Mouse (Mus musculus) liver, embryonic 12.5 days (tissue): ENCODE measurements around the gene Dpp10. TPM values are rescaled to one million over a fixed set of nuclear protein-coding genes. Genes with fewer than 3 reads are reported as not detected.

ENCODE experiments used
- ATAC-seq: fragments of 200-750 bp; cut with Nextera tagmentation; 2 replicates; pipeline ENCODE4 v1.8.0; 2017; ENCODE audit warnings: moderate number of reproducible peaks, mild to moderate bottlenecking, moderate library complexity
- H3K27ac ChIP-seq: fragments of 300-500 bp; sonication (generic); 2 replicates; pipeline ENCODE4 v1.5.1; 2016; ENCODE audit warnings: mild to moderate bottlenecking
- H3K27me3 ChIP-seq: fragments of 300-500 bp; sonication (generic); replicated peaks from 2 replicates; pipeline ENCODE4 v1.6.1; 2016; ENCODE audit warnings: mild to moderate bottlenecking, moderate library complexity
- H3K36me3 ChIP-seq: fragments of 300-500 bp; sonication (generic); 2 replicates; pipeline ENCODE4 v1.6.1; 2016; ENCODE audit warnings: mild to moderate bottlenecking, moderate library complexity
- H3K4me1 ChIP-seq: fragments of 300-500 bp; sonication (generic); 2 replicates; pipeline ENCODE4 v1.6.1; 2016
- H3K4me2 ChIP-seq: fragments of 300-500 bp; sonication (generic); 2 replicates; pipeline ENCODE4 v1.6.1; 2016; ENCODE audit warnings: mild to moderate bottlenecking, moderate library complexity
- H3K4me3 ChIP-seq: fragments of 300-500 bp; sonication (generic); 2 replicates; pipeline ENCODE4 v1.5.1; 2016; ENCODE audit warnings: mild to moderate bottlenecking, moderate library complexity
- H3K9ac ChIP-seq: fragments of 300-500 bp; sonication (generic); 2 replicates; pipeline ENCODE4 v1.6.1; 2016; ENCODE audit warnings: mild to moderate bottlenecking, moderate library complexity
- H3K9me3 ChIP-seq: fragments of 300-500 bp; sonication (generic); replicated peaks from 2 replicates; pipeline ENCODE4 v1.6.1; 2016; ENCODE audit warnings: mild to moderate bottlenecking, moderate library complexity
- WGBS: fragments of 180-500 bp; shearing (Covaris S2); methylation state at CpG from one replicate; pipeline ENCODE4 v1.1.7; 2016; ENCODE audit not compliant: insufficient replicate concordance; 5-methylcytosine and 5-hydroxymethylcytosine counted together
- polyA plus RNA-seq: library from polyadenylated mRNA; unstranded; fragments of >200 nt; fragmentation: Nextera tagmentation; extraction: Ambion mirVana; gene quantifications from 2 replicates; pipeline ENCODE4 v1.2.1, GENCODE M21; 2016

Gene Dpp10
- polyA plus RNA-seq = not detected in 2 replicates

GRCm38 (mm10) chr1:124044925-124045640 is at the start of gene Dpp10:
TSS of gene Dpp10 (minus strand) at chr1:124045559.
- Histone ChIP-seq H3K27me3 (peaks cover 35% of the 10 kb centered on the region), H3K36me3 (no peaks in the 10 kb centered on the region), H3K27ac (no peak within 1 kb of the TSS), H3K9me3 (no peaks in the 10 kb centered on the region), H3K4me1 (peaks cover 2% of the 10 kb centered on the region; the same call in 1 of the 2 replicates), H3K4me3 (peak within 1 kb of the TSS; percentile 32), H3K9ac (no peak within 1 kb of the TSS), H3K4me2 (peak within 1 kb of the TSS; percentile 57)
- 3% methylated on average over 25 of the region's 38 CpGs for WGBS
- no peak for ATAC-seq

GRCm38 (mm10) chr1:124048544-124048943 is 3.2 kb upstream of the Dpp10 start:
- Histone ChIP-seq H3K4me1 (peaks cover 2% of the 10 kb centered on the region; the same call in 1 of the 2 replicates), H3K9me3 (no peaks in the 10 kb centered on the region), H3K36me3 (no peaks in the 10 kb centered on the region), H3K4me3 (no peak overlapping the region), H3K9ac (no peak overlapping the region), H3K4me2 (no peak overlapping the region), H3K27ac (no peak overlapping the region), H3K27me3 (peaks cover 33% of the 10 kb centered on the region)
- WGBS = 79% methylated on average over 1 of the region's 1 CpGs
- no peak for ATAC-seq

DNA sequence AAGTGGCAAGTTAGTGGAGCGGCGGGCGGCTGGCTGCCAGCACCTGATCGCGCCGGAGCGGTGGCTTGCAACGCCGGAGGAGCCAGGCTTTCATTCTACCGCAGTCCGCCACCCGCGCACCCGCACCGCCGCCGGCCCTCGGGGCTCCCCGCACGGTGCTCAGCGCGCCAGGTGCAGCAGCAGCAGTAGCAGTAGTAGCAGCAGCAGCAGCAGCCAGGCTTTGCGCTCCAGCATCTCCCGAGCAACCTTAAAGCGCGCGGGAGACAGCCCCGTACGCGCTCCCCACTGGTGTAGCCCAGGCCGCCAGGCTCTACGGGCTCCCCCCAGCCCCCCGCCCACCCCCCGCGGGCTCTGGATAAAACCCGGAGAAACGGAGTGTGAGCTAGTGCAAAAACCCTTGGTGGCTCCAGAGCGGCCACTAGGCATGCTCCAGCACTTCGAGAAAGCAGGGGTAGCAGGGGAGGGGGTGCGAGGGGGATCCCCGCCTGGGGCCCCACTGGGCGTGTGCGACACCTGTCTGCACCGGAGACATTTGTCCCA is 472 bp upstream of the Dpp10 start:
- peak overlapping the region; percentile 57 for H3K4me2 ChIP-seq
- H3K4me3 ChIP-seq = peak overlapping the region; percentile 32
- WGBS = 3% methylated on average over 44 of the region's 44 CpGs

DNA sequence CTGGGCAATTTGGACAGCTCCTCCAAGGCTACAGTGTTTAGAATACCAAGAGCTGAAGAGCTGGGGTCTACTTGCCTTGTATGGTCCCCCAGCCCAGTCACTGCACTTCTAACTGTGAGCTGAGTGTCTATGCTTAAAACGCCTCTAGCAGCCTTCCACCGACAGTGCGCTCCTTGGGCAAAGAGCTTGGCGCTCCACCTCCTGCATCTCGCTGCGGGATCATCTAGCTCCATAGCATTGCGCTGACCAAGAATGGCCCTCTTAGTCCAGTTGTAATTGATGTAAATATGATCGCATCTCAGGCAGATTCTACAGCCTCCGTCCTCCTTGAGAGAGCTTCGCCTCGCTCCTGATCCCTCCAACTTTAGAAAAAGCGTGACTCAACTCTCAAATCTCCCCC is 1.2 kb downstream of the Dpp10 start:
- peaks cover 2% of the 10 kb centered on the region; the same call in 1 of the 2 replicates for H3K4me1 ChIP-seq
- H3K9ac ChIP-seq = no peak overlapping the region
- no peaks in the 10 kb centered on the region for H3K36me3 ChIP-seq
- H3K4me2 ChIP-seq = no peak overlapping the region
- H3K4me3 ChIP-seq = no peak overlapping the region
- ATAC-seq = no peak
- WGBS = 26% methylated on average over 12 of the region's 12 CpGs
- peaks cover 35% of the 10 kb centered on the region for H3K27me3 ChIP-seq
- H3K27ac ChIP-seq = no peak overlapping the region
- H3K9me3 ChIP-seq = no peaks in the 10 kb centered on the region

More for the DNA sequence above, 472 bp upstream of the Dpp10 start:
- no peak overlapping the region for H3K9ac ChIP-seq
- peaks cover 35% of the 10 kb centered on the region for H3K27me3 ChIP-seq
- ATAC-seq = no peak
- peaks cover 2% of the 10 kb centered on the region; the same call in 1 of the 2 replicates for H3K4me1 ChIP-seq
- H3K36me3 ChIP-seq = no peaks in the 10 kb centered on the region
- no peak overlapping the region for H3K27ac ChIP-seq
- H3K9me3 ChIP-seq = no peaks in the 10 kb centered on the region

DNA sequence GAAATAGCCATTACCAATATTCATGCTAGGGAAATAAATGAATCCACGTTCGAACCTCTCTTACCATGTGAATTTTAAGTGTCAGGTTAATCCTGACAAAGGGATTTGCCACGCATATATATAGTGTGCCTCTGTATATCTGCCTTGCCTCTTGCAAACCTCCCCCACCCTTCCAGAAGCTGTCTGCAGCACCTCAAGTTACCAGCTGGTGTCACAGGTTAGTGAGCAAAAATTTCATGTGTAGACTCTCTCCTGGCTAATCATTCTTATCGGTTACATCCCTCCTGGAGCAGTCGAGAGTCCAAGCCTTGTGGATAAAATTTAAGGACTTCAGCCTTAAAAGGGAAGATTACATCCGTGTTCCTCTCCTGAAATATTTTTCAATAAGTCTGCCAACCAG is 1.9 kb downstream of the Dpp10 start:
- peaks cover 35% of the 10 kb centered on the region for H3K27me3 ChIP-seq
- no peak for ATAC-seq
- no peaks in the 10 kb centered on the region for H3K36me3 ChIP-seq
- no peak overlapping the region for H3K4me2 ChIP-seq
- WGBS = 49% methylated on average over 6 of the region's 6 CpGs
- H3K4me1 ChIP-seq = peaks cover 2% of the 10 kb centered on the region; the same call in 1 of the 2 replicates
- H3K9ac ChIP-seq = no peak overlapping the region
- no peak overlapping the region for H3K4me3 ChIP-seq
- no peaks in the 10 kb centered on the region for H3K9me3 ChIP-seq
- no peak overlapping the region for H3K27ac ChIP-seq

GRCm38 (mm10) chr1:124041559-124041958 is 3.8 kb downstream of the Dpp10 start:
- Histone ChIP-seq H3K27me3 (peaks cover 31% of the 10 kb centered on the region), H3K4me1 (peaks cover 2% of the 10 kb centered on the region; the same call in 1 of the 2 replicates), H3K4me3 (no peak overlapping the region), H3K27ac (no peak overlapping the region), H3K9ac (no peak overlapping the region), H3K36me3 (no peaks in the 10 kb centered on the region), H3K4me2 (no peak overlapping the region), H3K9me3 (no peaks in the 10 kb centered on the region)
- ATAC-seq = no peak
- WGBS = 3% methylated on average over 3 of the region's 3 CpGs

DNA sequence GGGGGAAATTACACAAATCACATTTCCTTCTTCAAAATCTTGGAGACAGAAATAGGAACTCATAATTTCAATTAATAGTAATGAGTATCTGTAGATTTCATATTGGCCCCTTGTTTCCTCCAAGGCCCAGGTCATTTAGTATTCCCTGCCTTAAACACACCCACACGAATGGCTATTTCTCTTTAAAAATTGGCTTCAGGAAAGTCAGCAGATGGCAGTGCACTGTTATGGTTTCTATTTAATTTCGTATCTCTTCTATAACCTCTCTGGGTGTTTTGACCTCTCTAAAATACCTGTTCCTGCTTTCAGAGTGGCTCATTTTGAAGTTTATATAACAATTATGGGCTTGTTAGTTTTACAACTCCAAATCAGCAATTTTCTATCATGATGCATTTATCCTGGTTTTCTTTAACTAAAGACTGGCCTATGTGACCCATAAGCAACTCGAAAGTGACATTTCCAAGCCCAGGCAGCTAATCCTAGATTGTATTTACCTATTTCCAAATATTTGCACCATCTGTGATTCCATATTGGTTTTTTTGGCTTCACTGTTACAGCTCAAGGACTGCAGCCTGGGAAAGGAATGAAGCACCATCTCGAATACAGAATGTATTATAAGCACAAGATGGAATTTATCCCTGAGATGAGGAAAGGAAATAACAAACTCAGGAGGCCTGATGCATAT is 9.9 kb downstream of the Dpp10 start:
- no peaks in the 10 kb centered on the region for H3K36me3 ChIP-seq

GRCm38 (mm10) chr1:124032677-124033076 is 12.7 kb downstream of the Dpp10 start:
- Histone ChIP-seq H3K9me3 (no peaks in the 10 kb centered on the region), H3K36me3 (no peaks in the 10 kb centered on the region), H3K4me3 (no peak overlapping the region), H3K27ac (no peak overlapping the region), H3K4me2 (no peak overlapping the region), H3K4me1 (no peaks in the 10 kb centered on the region), H3K27me3 (no peaks in the 10 kb centered on the region), H3K9ac (no peak overlapping the region)
- WGBS = 69% methylated on average over 6 of the region's 6 CpGs
- ATAC-seq = no peak

More for the DNA sequence above, 9.9 kb downstream of the Dpp10 start:
- Histone ChIP-seq H3K4me2 (no peak overlapping the region), H3K27ac (no peak overlapping the region), H3K27me3 (no peaks in the 10 kb centered on the region), H3K4me3 (no peak overlapping the region), H3K9me3 (no peaks in the 10 kb centered on the region), H3K9ac (no peak overlapping the region), H3K4me1 (no peaks in the 10 kb centered on the region)
- ATAC-seq = no peak
- 46% methylated on average over 4 of the region's 4 CpGs for WGBS

DNA sequence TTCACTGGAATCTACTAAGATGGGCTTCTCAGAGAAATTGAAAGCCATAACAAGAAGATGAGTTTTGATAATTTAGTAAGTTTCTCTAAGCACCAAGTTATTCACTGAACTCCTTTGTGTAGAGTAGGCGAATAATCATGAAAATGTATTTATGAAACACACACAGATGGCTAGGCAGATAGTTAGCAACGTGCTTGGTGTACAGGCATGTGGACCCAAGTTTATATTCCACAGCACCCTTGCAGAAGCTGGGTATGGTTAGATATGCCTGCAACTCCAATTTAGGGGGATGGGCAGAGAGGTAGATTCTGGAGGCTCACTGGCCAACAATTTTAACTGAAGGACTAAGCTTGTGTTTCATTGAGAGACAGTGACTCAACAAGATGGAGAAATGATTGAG is 13.4 kb downstream of the Dpp10 start:
- ATAC-seq = no peak
- 60% methylated on average over 2 of the region's 2 CpGs for WGBS
- H3K27me3 ChIP-seq = no peaks in the 10 kb centered on the region

DNA sequence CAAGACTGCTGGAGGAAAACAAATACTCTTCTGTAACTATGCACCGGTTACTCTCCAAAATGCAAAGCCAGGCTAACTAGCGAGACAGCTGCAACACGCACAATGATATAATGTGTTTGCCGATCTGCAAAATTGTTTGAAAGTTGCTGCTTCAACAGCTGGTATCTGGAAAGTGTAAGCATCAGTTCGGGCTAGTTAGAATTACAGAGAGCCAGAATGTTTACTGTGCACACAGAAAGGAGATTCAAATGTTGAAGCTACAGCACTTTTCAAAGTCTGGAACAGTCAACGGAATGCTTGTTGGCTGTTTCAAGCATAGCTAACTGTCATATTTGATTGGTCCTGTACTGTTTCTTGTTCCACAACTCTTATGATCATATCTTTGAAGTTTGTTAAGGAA is 42.6 kb downstream of the Dpp10 start:
- H3K9me3 ChIP-seq = no peaks in the 10 kb centered on the region
- 83% methylated on average over 6 of the region's 6 CpGs for WGBS

More for the DNA sequence above, 13.4 kb downstream of the Dpp10 start:
- Histone ChIP-seq H3K4me1 (no peaks in the 10 kb centered on the region), H3K27ac (no peak overlapping the region), H3K9me3 (no peaks in the 10 kb centered on the region), H3K9ac (no peak overlapping the region), H3K36me3 (no peaks in the 10 kb centered on the region), H3K4me3 (no peak overlapping the region), H3K4me2 (no peak overlapping the region)

DNA sequence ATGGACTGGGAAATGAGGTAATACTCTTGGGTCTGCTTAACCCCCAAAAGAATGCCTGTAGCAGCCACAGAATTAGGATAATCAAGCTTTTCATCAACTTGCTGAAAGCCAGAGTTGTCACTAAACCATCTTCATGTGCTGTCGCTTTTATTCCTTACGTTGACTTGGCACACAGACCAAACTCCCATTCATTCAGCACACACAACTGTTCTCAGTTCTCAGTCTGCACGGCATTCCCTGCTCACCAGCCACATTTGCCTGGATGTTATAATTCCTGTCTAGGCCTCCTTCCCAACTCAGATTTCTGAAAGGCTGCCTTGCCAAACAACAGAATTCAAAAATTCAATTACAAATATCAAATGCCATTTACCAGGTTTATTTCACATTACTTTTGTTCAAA is 49.6 kb downstream of the Dpp10 start:
- Histone ChIP-seq H3K36me3 (no peaks in the 10 kb centered on the region), H3K4me2 (no peak overlapping the region), H3K27ac (no peak overlapping the region), H3K9ac (no peak overlapping the region), H3K27me3 (no peaks in the 10 kb centered on the region), H3K4me3 (no peak overlapping the region), H3K9me3 (no peaks in the 10 kb centered on the region), H3K4me1 (no peaks in the 10 kb centered on the region)
- ATAC-seq = no peak
- WGBS = 89% methylated on average over 3 of the region's 3 CpGs

More for the DNA sequence above, 42.6 kb downstream of the Dpp10 start:
- Histone ChIP-seq H3K4me3 (no peak overlapping the region), H3K4me2 (no peak overlapping the region), H3K27ac (no peak overlapping the region), H3K9ac (no peak overlapping the region), H3K27me3 (no peaks in the 10 kb centered on the region), H3K36me3 (no peaks in the 10 kb centered on the region), H3K4me1 (no peaks in the 10 kb centered on the region)
- no peak for ATAC-seq
